Mouse (Mus musculus) thymus, adult 2 months (tissue): ENCODE measurements around the gene Capza3. TPM values are rescaled to one million over a fixed set of nuclear protein-coding genes. Genes with fewer than 3 reads are reported as not detected.

Experiments used
- DNase-seq: peaks from one replicate; pipeline ENCODE4 v3.0.0; 2021
- H3K27ac ChIP-seq: fragments of 200-500 bp; 2 replicates; pipeline ENCODE4 v1.5.1; 2012; ENCODE audit warnings: low read length, control low read depth; ENCODE audit not compliant: control insufficient read depth, insufficient read depth
- H3K27me3 ChIP-seq: fragments of 200-500 bp; 2 replicates; pipeline ENCODE4 v1.6.1; 2012; ENCODE audit warnings: mild to moderate bottlenecking, low read length, moderate library complexity, mixed read lengths; ENCODE audit not compliant: control insufficient read depth, insufficient read depth
- H3K36me3 ChIP-seq: fragments of 200-500 bp; 2 replicates; pipeline ENCODE4 v1.6.1; 2012; ENCODE audit warnings: mild to moderate bottlenecking, low read length, moderate library complexity; ENCODE audit not compliant: control insufficient read depth, insufficient read depth
- H3K4me1 ChIP-seq: fragments of 200-500 bp; replicated peaks from 2 replicates; pipeline ENCODE4 v1.6.1; 2012; ENCODE audit warnings: low read length; ENCODE audit not compliant: control insufficient read depth, insufficient read depth
- H3K4me3 ChIP-seq: fragments of 200-500 bp; 2 replicates; pipeline ENCODE4 v1.5.1; 2012; ENCODE audit warnings: mild to moderate bottlenecking, low read length, control low read depth, moderate library complexity; ENCODE audit not compliant: control insufficient read depth, insufficient read depth
- CTCF ChIP-seq: fragments of 200-500 bp; IDR thresholded peaks from 2 replicates; pipeline ENCODE4 v1.5.1; 2012; ENCODE audit warnings: mild to moderate bottlenecking, control low read depth, low read length, moderate library complexity, borderline replicate concordance; ENCODE audit not compliant: control insufficient read depth, poor library complexity, insufficient read depth; ENCODE audit errors: extremely low read depth
- POLR2A ChIP-seq: fragments of 200-500 bp; IDR thresholded peaks from 2 replicates; pipeline ENCODE4 v1.6.1; 2012; ENCODE audit warnings: mild to moderate bottlenecking, low read length, control low read depth, moderate library complexity; ENCODE audit not compliant: control insufficient read depth, poor library complexity, insufficient read depth; ENCODE audit errors: extremely low read depth
- WGBS: fragments of 180-500 bp; shearing (Covaris S2); methylation state at CpG from one replicate; pipeline ENCODE4 v1.1.7; 2018; 5-methylcytosine and 5-hydroxymethylcytosine counted together
- polyA plus RNA-seq: library from polyadenylated mRNA; depleted of rRNA; stranded (reverse); fragments of >200 nt; gene quantifications from 2 replicates; pipeline ENCODE4 v1.2.3, GENCODE M21; 2012; rRNA removed

Gene Capza3
- polyA plus RNA-seq, 1 experiment, result not detected

GRCm38 (mm10) chr6:140080933-140081332, 39.9 kb downstream of the Capza3 start:
- Histone ChIP-seq H3K4me1 (no peaks in the 10 kb centered on the region), H3K27me3 (no peaks in the 10 kb centered on the region), H3K27ac (no peak overlapping the region), H3K36me3 (no peaks in the 10 kb centered on the region), H3K4me3 (no peak overlapping the region)
- TF ChIP-seq CTCF (no peak), POLR2A (no peak)
- 90% methylated on average over 7 of the region's 7 CpGs for WGBS
- no peak for DNase-seq

GRCm38 (mm10) chr6:140081739-140082138, 40.7 kb downstream of the Capza3 start:
- no peaks in the 10 kb centered on the region for H3K4me1 ChIP-seq
- DNase-seq, result no peak
- 74% methylated on average over 3 of the region's 3 CpGs for WGBS

GRCm38 (mm10) chr6:140089855-140090254, 48.8 kb downstream of the Capza3 start:
- Histone ChIP-seq H3K4me3 (no peak overlapping the region), H3K4me1 (no peaks in the 10 kb centered on the region), H3K36me3 (no peaks in the 10 kb centered on the region), H3K27ac (no peak overlapping the region), H3K27me3 (no peaks in the 10 kb centered on the region)
- no peak for DNase-seq
- 90% methylated on average over 5 of the region's 5 CpGs for WGBS
- TF ChIP-seq CTCF, result no peak
- no peak for TF ChIP-seq POLR2A

More at GRCm38 (mm10) chr6:140081739-140082138, 40.7 kb downstream of the Capza3 start:
- no peak overlapping the region for H3K4me3 ChIP-seq
- TF ChIP-seq POLR2A (no peak), CTCF (no peak)
- H3K27ac ChIP-seq, result no peak overlapping the region
- no peaks in the 10 kb centered on the region for H3K27me3 ChIP-seq
- no peaks in the 10 kb centered on the region for H3K36me3 ChIP-seq

Other genes with a start within 250 kb of the Capza3 start
- gene Plcz1, start 205 bp downstream of the Capza3 start, polyA plus RNA-seq, result 0.05 TPM in 1 of 2 replicates, not detected in the other